Mouse (Mus musculus) heart, postnatal 14 days (tissue): Measurements from ENCODE around the gene Psmc3ip. TPM values are rescaled to one million over a fixed set of nuclear protein-coding genes. Genes with fewer than 3 reads are reported as not detected.

ENCODE experiments used
- DNase-seq, 2 experiments: peaks; one replicate each; pipeline ENCODE4 v3.0.0; 2021 to 2022
- intact Hi-C: fragments of 180-260 bp; cut with DNase I; formaldehyde crosslinking; loops from one replicate; pipeline ENCODE4 v1.15.1; 2025
- microRNA-seq, 2 experiments: library from miRNA; unstranded; fragments of <30 nt; microRNA quantifications; one replicate each; pipeline ENCODE4 v1.2.0; 2021 to 2022
- total RNA-seq, 2 experiments: library from RNA; stranded (reverse); gene quantifications; 2 replicates each; pipeline ENCODE4 v1.2.3; 2021

Psmc3ip gene
- total RNA-seq, 2 experiments from 2014 or later, result 2.0 to 2.2 TPM

GRCm38 (mm10) chr11:101059473-101059872, 35.8 kb downstream of the Psmc3ip start:
- no peak for DNase-seq
- intact Hi-C loops, result loop anchor here (2.0 to 5.0 kb wide), 2 partner anchors 47 to 167 kb away; no protein-coding TSS in a partner anchor

DNA sequence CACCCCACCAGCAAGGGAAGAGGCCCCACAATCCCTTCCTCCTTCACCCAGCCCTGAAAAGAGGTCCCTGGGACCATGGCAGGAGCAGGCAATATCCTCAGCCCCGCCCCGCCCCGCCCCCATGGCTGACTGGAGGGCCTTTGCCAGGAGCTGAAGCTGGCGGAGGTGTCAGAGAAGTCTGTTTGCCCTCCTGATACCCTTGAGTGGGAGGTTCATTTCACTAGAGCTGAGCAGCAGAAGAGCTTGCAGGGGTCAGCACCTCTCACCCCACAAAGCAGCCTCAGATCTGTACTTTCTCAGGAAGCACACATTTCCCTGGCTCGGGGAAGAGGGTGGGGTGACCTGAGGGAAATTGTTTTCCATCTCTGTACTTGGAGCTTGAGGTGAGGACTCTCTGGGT, 36.5 kb downstream of the Psmc3ip start:
- intact Hi-C loops, result loop anchor here (1.0 to 5.0 kb wide), 3 partner anchors 46 to 166 kb away; no protein-coding TSS in a partner anchor
- peak; percentile 52 to 53 for DNase-seq

- intact Hi-C loops, result loop anchor here (1.0 to 5.0 kb wide), 3 partner anchors 46 to 165 kb away; no protein-coding TSS in a partner anchor
- peak; percentile 87 to 95 for DNase-seq
Observed at GRCm38 (mm10) chr11:101057860-101058259, 37.4 kb downstream of the Psmc3ip start.

DNA sequence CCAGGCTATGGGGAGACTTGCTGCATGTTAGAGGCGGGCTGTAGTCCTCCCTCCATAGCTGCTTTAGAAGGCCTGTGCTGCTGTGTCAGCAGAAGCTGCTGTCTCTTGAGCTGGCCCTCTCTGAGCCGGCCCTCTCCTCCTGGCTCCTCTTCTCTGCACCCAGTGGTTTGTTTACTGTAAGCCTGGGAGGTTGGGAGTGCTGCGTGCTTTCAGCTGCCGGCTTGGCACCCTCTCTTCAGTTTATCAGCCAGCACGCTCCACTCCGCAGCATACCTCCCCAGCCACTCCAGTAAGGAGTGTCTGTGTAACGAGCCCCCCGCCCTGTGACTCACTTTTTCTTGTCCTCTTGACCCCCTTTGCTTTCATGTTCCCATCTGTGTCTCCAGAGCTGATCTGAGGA, 38.4 kb downstream of the Psmc3ip start:
- intact Hi-C loops, result loop anchor here (5.0 kb wide), 1 partner anchor 45 kb away; no protein-coding TSS in a partner anchor
- peak; percentile 61 to 67 for DNase-seq

GRCm38 (mm10) chr11:101055418-101055817, 39.8 kb downstream of the Psmc3ip start:
- DNase-seq, result no peak

DNA sequence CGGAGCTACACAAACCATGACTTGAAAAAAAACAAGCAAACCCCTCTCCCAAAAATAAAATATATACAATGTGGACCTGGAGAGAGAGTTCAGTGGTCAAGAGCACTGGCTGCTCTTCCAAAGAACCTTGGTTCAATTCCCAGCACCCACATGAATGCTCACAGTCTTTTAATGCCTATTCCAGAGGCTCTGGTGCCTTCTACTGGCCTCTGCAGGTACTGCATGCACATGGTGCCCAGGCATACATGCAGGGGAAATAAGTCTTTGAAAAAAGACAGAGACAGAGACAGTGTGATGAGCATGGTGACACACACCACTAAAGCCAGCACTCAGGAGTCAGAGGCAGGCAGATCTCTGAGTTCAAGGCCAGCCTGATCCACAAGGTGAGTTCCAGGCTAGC, 41.3 kb downstream of the Psmc3ip start:
- intact Hi-C loops, result no loop called here
- no peak for DNase-seq

More at GRCm38 (mm10) chr11:101055418-101055817, 39.8 kb downstream of the Psmc3ip start:
- intact Hi-C loops, result loop anchor here (5.0 kb wide), 1 partner anchor 43 kb away; no protein-coding TSS in a partner anchor

DNA sequence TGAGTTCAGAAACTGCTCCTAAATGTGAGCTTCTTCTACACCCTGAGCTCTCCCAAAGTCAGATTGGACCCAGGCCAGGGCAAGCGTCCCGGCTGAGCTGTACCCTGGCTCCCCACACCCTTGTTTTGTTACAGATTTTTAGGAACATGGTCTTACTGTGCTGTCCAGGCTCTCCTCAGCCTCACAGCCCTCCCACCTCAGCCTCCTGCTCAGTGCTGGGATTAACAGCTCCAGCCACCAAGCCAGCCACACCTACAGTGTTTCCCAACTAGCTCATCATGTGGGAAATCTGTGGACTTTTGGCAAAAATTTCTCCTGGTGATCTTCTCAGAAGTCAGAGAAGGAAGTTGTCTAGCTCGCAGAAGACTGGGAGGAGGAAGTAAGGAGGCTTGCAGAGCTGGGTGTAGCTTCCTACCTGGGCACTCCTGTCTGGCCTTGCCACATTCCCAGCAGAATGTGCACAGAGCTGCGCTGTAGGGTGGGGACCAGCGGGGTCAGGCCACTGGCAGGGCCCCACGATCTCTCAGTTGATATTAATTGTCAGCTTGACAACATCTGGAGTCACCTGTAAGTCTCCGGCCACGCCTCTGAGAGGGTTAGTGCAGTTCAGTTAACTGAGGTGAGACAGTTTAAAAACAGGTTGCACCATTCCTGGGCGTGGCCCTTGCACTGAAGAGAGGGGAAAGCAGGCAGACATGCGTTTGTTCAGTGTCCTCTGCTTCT, 42.3 kb downstream of the Psmc3ip start:
- DNase-seq, result peak; percentile 78 to 80
- intact Hi-C loops, result no loop called here

DNA sequence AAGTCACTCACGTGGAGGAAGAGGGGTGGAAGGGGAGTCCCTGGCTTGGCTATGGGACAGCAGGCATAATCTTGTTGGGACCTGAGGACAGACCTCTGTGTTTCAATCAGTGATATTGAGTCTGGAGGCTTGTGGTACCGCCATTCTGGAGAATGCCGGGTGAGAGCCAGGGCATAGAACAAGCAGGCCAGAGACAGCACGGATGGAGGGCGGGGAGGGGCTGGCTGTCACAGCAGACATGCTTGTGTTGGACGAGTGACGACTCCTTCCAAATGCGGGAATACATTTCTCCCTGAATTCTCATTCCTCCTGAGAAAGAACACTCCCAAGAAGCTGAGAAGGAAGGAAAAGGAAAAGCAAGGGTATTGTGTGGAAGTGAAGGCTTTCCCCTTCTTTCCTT, 43.6 kb downstream of the Psmc3ip start:
- DNase-seq, result no peak
- intact Hi-C loops, result no loop called here

- no peak for DNase-seq
- intact Hi-C loops, result no loop called here
Observed at GRCm38 (mm10) chr11:101051051-101051493, 44.2 kb downstream of the Psmc3ip start.

GRCm38 (mm10) chr11:101050359-101050758, 44.9 kb downstream of the Psmc3ip start:
- intact Hi-C loops, result no loop called here
- DNase-seq, result no peak

- DNase-seq, result no peak
- intact Hi-C loops, result no loop called here
Observed at GRCm38 (mm10) chr11:101047502-101047901, 47.7 kb downstream of the Psmc3ip start.

- intact Hi-C loops, result no loop called here
- no peak for DNase-seq
Observed at GRCm38 (mm10) chr11:101046440-101046839, 48.8 kb downstream of the Psmc3ip start.

DNA sequence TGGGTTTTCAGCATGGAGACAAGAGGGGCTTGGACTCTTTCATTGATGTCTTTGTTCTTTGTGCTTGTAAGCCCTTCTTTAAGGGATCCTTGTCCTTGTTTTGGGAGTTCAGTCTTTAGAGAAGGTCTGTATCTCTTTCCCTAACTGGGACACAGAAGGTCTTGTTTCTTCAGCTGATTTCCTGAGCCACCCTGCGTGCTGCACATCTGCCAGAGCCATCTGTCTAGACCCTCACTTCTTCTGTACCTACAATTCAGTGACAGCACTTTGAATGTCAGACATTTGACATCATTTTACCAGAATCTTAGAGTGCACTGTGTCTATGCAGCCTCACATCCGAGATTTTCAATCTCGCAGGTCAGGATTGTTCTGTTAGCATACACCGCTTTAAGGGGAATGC, 49.4 kb downstream of the Psmc3ip start:
- intact Hi-C loops, result no loop called here
- no peak for DNase-seq

Small RNA genes within 50 kb of the gene (microRNA-seq; reads per million reads assigned to microRNA genes)
- 0 reads per million in 2 experiments for gene Gm27626

Other genes with a start within 250 kb of the Psmc3ip start
- 10 to 100 TPM; 62.4 to 66.5 TPM for gene Stat5b, start 244.7 kb downstream of the Psmc3ip start, total RNA-seq
- 10 to 100 TPM; 28.1 to 28.7 TPM for gene Stat5a, start 236.1 kb downstream of the Psmc3ip start, total RNA-seq
- gene Stat3, start 155.9 kb downstream of the Psmc3ip start, total RNA-seq, result 100 to 1,000 TPM; 103 to 107 TPM
- 100 to 1,000 TPM; 336 to 338 TPM for gene Cavin1, start 124.5 kb downstream of the Psmc3ip start, total RNA-seq
- gene Atp6v0a1, start 86.0 kb downstream of the Psmc3ip start, total RNA-seq, result 10 to 100 TPM; 89.3 to 90.2 TPM
- 10 to 100 TPM in 1 of 2 experiments, 1 to 10 TPM in 1; 7.2 to 10.1 TPM for gene Naglu, start 25.4 kb downstream of the Psmc3ip start, total RNA-seq
- gene Hsd17b1, start 17.0 kb downstream of the Psmc3ip start, total RNA-seq, result under 1 TPM; 0.32 to 0.41 TPM
- 10 to 100 TPM; 16.8 to 21.4 TPM for gene Coasy, start 12.9 kb downstream of the Psmc3ip start, total RNA-seq
- 10 to 100 TPM; 17.4 to 17.6 TPM for gene Mlx, start 8.2 kb downstream of the Psmc3ip start, total RNA-seq
- 10 to 100 TPM; 37.7 to 40.0 TPM for gene Retreg3, start 24.5 kb upstream of the Psmc3ip start, total RNA-seq
- gene Tubg1, start 24.5 kb upstream of the Psmc3ip start, total RNA-seq, result 10 to 100 TPM; 20.9 to 25.8 TPM
- gene Tubg2, start 60.5 kb upstream of the Psmc3ip start, total RNA-seq, result 1 to 10 TPM; 2.2 to 2.9 TPM
- gene Cntnap1, start 75.1 kb upstream of the Psmc3ip start, total RNA-seq, result 1 to 10 TPM; 1.4 to 2.1 TPM
- gene Plekhh3, start 75.9 kb upstream of the Psmc3ip start, total RNA-seq, result 10 to 100 TPM; 26.6 to 26.9 TPM
- gene Ccr10, start 80.0 kb upstream of the Psmc3ip start, total RNA-seq, result not detected
- gene Ezh1, start 131.0 kb upstream of the Psmc3ip start, total RNA-seq, result 10 to 100 TPM; 24.0 to 27.5 TPM
- gene Ramp2, start 150.6 kb upstream of the Psmc3ip start, total RNA-seq, result 100 to 1,000 TPM; 149 to 167 TPM
- 10 to 100 TPM; 76.4 to 81.0 TPM for gene Vps25, start 158.3 kb upstream of the Psmc3ip start, total RNA-seq
- 10 to 100 TPM in 1 of 2 experiments, 1 to 10 TPM in 1; 7.0 to 11.7 TPM for gene Wnk4, start 165.1 kb upstream of the Psmc3ip start, total RNA-seq
- under 1 TPM; 0.24 to 0.39 TPM for gene Cntd1, start 183.6 kb upstream of the Psmc3ip start, total RNA-seq
- gene Coa3, start 183.7 kb upstream of the Psmc3ip start, total RNA-seq, result 10 to 100 TPM; 84.0 to 89.7 TPM
- gene Becn1, start 206.8 kb upstream of the Psmc3ip start, total RNA-seq, result 10 to 100 TPM; 90.0 to 96.3 TPM
- gene Psme3, start 220.8 kb upstream of the Psmc3ip start, total RNA-seq, result 10 to 100 TPM; 80.9 to 96.0 TPM
- 1 to 10 TPM; 3.1 to 3.2 TPM for gene Aoc2, start 229.6 kb upstream of the Psmc3ip start, total RNA-seq
- gene Aoc3, start 235.2 kb upstream of the Psmc3ip start, total RNA-seq, result 10 to 100 TPM; 36.9 to 42.0 TPM